Mouse (Mus musculus): ENCODE data around the gene Adamts14.

- TF ChIP-seq CTCF (IDR thresholded peaks at IDR 0.05; ENCODE audit: low read depth, low read length), result no peak
- no peak for TF ChIP-seq POLR2A (IDR thresholded peaks at IDR 0.05; ENCODE audit: borderline replicate concordance, low read depth, low read length)
Observed at GRCm38 (mm10) chr10:61297477-61297876, 24.2 kb upstream of the Adamts14 start, which contains the start of gene Prf1.
